Comparison of ENCODE assay signal across 8 mouse cellular contexts in the genomic region with DNA sequence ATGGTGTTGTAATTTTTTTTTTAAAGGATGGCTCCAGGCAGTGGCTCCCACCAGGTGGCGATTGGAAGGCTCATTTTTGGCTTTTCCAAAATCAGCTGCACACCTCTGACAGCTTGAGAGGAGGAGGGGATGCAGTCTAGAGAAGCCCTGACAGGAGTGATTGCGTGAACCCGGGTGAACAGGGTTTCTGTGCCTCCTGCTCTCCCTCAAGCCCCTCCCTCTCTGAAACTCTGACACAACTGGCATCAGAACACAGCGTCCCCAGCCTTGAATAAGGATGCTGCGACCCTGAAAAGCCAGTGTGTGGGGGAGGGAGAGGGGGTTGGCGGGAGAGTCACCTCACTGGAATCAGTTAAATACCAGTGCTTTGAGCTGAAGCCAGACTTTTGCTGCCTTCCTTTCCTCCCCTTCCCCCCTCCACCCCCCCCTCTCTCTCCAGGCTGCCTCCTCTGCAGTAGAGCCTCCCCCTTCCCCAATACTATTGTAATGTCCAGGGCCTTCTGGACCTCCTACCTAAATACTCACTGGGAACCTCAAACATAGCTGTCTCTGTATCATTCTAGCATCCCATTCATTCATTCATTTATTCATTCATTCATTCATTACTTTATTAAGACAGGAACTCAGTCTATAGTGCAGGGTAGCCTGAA. TPM values are rescaled to one million over a fixed set of nuclear protein-coding genes. Genes with fewer than 3 reads are reported as not detected.
A peak's percentile ranks its signal among the peaks of the same experiment; 100 is the strongest.
DNase-seq lines count a peak whose midpoint lies in the region; ATAC-seq lines count a peak whose summit lies in the region.
"Had no signal": no experiment of that assay in that cellular context is flagged by ENCODE, and none has a peak within 500 bp of the region (broad histone marks: within the 10 kb centered on the region; RNA-seq: fewer than 3 reads in every experiment).

No protein-coding gene starts in this region.

- H3K27me3 ChIP-seq in midbrain, embryonic 11.5 days (ENCODE audit: control insufficient read depth, insufficient read depth, low read length), result no peaks in the 10 kb centered on the region
- peaks cover 3% of the 10 kb centered on the region; the same call in 1 of the 2 replicates for H3K27me3 ChIP-seq in midbrain, embryonic 10.5 days (ENCODE audit: low read depth, poor library complexity, severe bottlenecking)
- H3K27me3 ChIP-seq in embryonic facial prominence, embryonic 10.5 days (replicated peaks; ENCODE audit: low read depth, poor library complexity, severe bottlenecking), result no peaks in the 10 kb centered on the region
- H3K27me3 ChIP-seq in limb, embryonic 10.5 days (ENCODE audit: low read depth, poor library complexity, severe bottlenecking), result no peaks in the 10 kb centered on the region

- H3K27ac ChIP-seq in midbrain, embryonic 11.5 days (ENCODE audit: low read depth, low read length), result no peak overlapping the region
- no peak overlapping the region for H3K27ac ChIP-seq in midbrain, embryonic 10.5 days (replicated peaks)
- H3K27ac ChIP-seq in embryonic facial prominence, embryonic 10.5 days (replicated peaks), result peak overlapping the region; percentile 10; the same call in 1 of the 2 replicates
- peak overlapping the region; percentile 42; the same call in 1 of the 2 replicates for H3K27ac ChIP-seq in limb, embryonic 10.5 days

- H3K4me3 ChIP-seq in midbrain, embryonic 11.5 days (ENCODE audit: low read depth, low read length), result no peak overlapping the region
- no peak overlapping the region for H3K4me3 ChIP-seq in midbrain, embryonic 10.5 days
- no peak overlapping the region for H3K4me3 ChIP-seq in embryonic facial prominence, embryonic 10.5 days
- 0 out of 2 replicates have a peak overlapping the region, but pooled peaks have one; percentile 2 for H3K4me3 ChIP-seq in limb, embryonic 10.5 days

- H3K9ac ChIP-seq in midbrain, embryonic 11.5 days (ENCODE audit: low read length), result no peak overlapping the region

- H3K36me3 ChIP-seq in midbrain, embryonic 11.5 days (ENCODE audit: control insufficient read depth, insufficient read depth, low read length), result no peaks in the 10 kb centered on the region
- no peaks in the 10 kb centered on the region for H3K36me3 ChIP-seq in midbrain, embryonic 10.5 days
- H3K36me3 ChIP-seq in embryonic facial prominence, embryonic 10.5 days (replicated peaks), result no peaks in the 10 kb centered on the region
- H3K36me3 ChIP-seq in limb, embryonic 10.5 days, result no peaks in the 10 kb centered on the region

- no peak for DNase-seq in midbrain, embryonic 11.5 days (ENCODE audit: low spot score, missing footprints)
- no peak for DNase-seq in midbrain, embryonic 10.5 days (ENCODE audit: low spot score)
- DNase-seq in embryonic facial prominence, embryonic 10.5 days (ENCODE audit: low spot score), result peak; percentile 42
- no peak for DNase-seq in limb, embryonic 10.5 days (ENCODE audit: low spot score)
- DNase-seq in thymus, postnatal 25 days, result peak; percentile 55
- no peak for DNase-seq in spleen, adult 12 weeks (ENCODE audit: low spot score)
- DNase-seq in yolk sac, embryonic 10.5 days (ENCODE audit: low spot score), result no peak
- DNase-seq: heart, adult 11 months had no signal

- peak; percentile 61 for ATAC-seq in midbrain, embryonic 11.5 days (ENCODE audit: low FRiP score)

- H3K9me3 ChIP-seq in midbrain, embryonic 11.5 days (ENCODE audit: control insufficient read depth, low read length), result no peaks in the 10 kb centered on the region
- H3K9me3 ChIP-seq in midbrain, embryonic 10.5 days (replicated peaks), result no peaks in the 10 kb centered on the region
- no peaks in the 10 kb centered on the region for H3K9me3 ChIP-seq in embryonic facial prominence, embryonic 10.5 days
- no peaks in the 10 kb centered on the region for H3K9me3 ChIP-seq in limb, embryonic 10.5 days (replicated peaks)

- H3K4me1 ChIP-seq in midbrain, embryonic 11.5 days (ENCODE audit: control insufficient read depth, insufficient read depth, low read length), result peaks cover 13% of the 10 kb centered on the region
- H3K4me1 ChIP-seq in midbrain, embryonic 10.5 days, result peaks cover 29% of the 10 kb centered on the region
- peaks cover 40% of the 10 kb centered on the region for H3K4me1 ChIP-seq in embryonic facial prominence, embryonic 10.5 days
- H3K4me1 ChIP-seq in limb, embryonic 10.5 days, result peaks cover 47% of the 10 kb centered on the region

- WGBS in midbrain, embryonic 11.5 days, result 7% methylated on average over 6 of the region's 6 CpGs
- 5% methylated on average over 6 of the region's 6 CpGs for WGBS in midbrain, embryonic 10.5 days
- 5% methylated on average over 6 of the region's 6 CpGs for WGBS in embryonic facial prominence, embryonic 10.5 days
- 5% methylated on average over 6 of the region's 6 CpGs for WGBS in limb, embryonic 10.5 days

- H3K4me2 ChIP-seq in midbrain, embryonic 11.5 days, result no peak overlapping the region

RNA-seq across cellular contexts. Expression of a gene that starts 21.8 kb away (rescaled TPM):
- 2.0 TPM in 1 of 2 replicates, not detected in the other for polyA plus RNA-seq in midbrain, embryonic 11.5 days (2014; fragmentation: Nextera tagmentation; extraction: Ambion mirVana)
- polyA plus RNA-seq in midbrain, embryonic 10.5 days (2016; fragmentation: Nextera tagmentation; extraction: Ambion mirVana), result 2.0 TPM in 1 of 2 replicates, not detected in the other
- polyA plus RNA-seq in embryonic facial prominence, embryonic 10.5 days (2016; fragmentation: Nextera tagmentation; extraction: Ambion mirVana), result 0.49 and 4.6 TPM in 2 replicates
- polyA plus RNA-seq in limb, embryonic 10.5 days (2016; fragmentation: Nextera tagmentation; extraction: Ambion mirVana), result 0.85 TPM in 1 of 2 replicates, not detected in the other

RNA-seq across cellular contexts. Expression of a gene that starts 44.0 kb away (rescaled TPM):
- 31.1 and 37.1 TPM in 2 replicates for polyA plus RNA-seq in midbrain, embryonic 11.5 days (2014; fragmentation: Nextera tagmentation; extraction: Ambion mirVana)
- polyA plus RNA-seq in midbrain, embryonic 10.5 days (2016; fragmentation: Nextera tagmentation; extraction: Ambion mirVana), result 24.2 and 29.5 TPM in 2 replicates
- polyA plus RNA-seq in embryonic facial prominence, embryonic 10.5 days (2016; fragmentation: Nextera tagmentation; extraction: Ambion mirVana), result 19.9 and 20.2 TPM in 2 replicates
- 15.4 and 19.3 TPM in 2 replicates for polyA plus RNA-seq in limb, embryonic 10.5 days (2016; fragmentation: Nextera tagmentation; extraction: Ambion mirVana)

Comparison
In these comparisons a context has a peak if more than half of its experiments do, and no peak if none do; other contexts are left out.
1. DNase-seq: peak in embryonic facial prominence, embryonic 10.5 days (single experiment) and thymus, postnatal 25 days (single experiment); none in midbrain, embryonic 11.5 days (single experiment), midbrain, embryonic 10.5 days (single experiment), limb, embryonic 10.5 days (single experiment), spleen, adult 12 weeks (single experiment) and yolk sac, embryonic 10.5 days (single experiment).
2. H3K27ac ChIP-seq: peak in embryonic facial prominence, embryonic 10.5 days (single experiment) and limb, embryonic 10.5 days (single experiment); none in midbrain, embryonic 11.5 days (single experiment) and midbrain, embryonic 10.5 days (single experiment).